Mouse (Mus musculus) liver, embryonic 11.5 days (tissue): ENCODE measurements around the gene Ccdc85c. TPM values are rescaled to one million over a fixed set of nuclear protein-coding genes. Genes with fewer than 3 reads are reported as not detected.

Experiments used
- ATAC-seq: fragments of 200-750 bp; cut with Nextera tagmentation; replicated peaks from 2 replicates; pipeline ENCODE4 v1.8.0; 2017; ENCODE audit warnings: moderate number of reproducible peaks, mild to moderate bottlenecking, moderate TSS enrichment, moderate library complexity; ENCODE audit not compliant: low FRiP score
- DNase-seq: peaks from one replicate; pipeline ENCODE4 v3.0.0-alpha.2; 2017; ENCODE audit warnings: low spot score
- H3K27ac ChIP-seq: fragments of 300-500 bp; sonication (generic); 2 replicates; pipeline ENCODE4 v1.5.1; 2014; ENCODE audit warnings: mild to moderate bottlenecking, low read depth, low read length, control low read depth
- H3K27me3 ChIP-seq: fragments of 300-500 bp; sonication (generic); replicated peaks from 2 replicates; pipeline ENCODE4 v1.6.1; 2014; ENCODE audit warnings: low read length, mixed read lengths; ENCODE audit not compliant: control insufficient read depth, insufficient read depth
- H3K36me3 ChIP-seq: fragments of 300-500 bp; sonication (generic); 2 replicates; pipeline ENCODE4 v1.6.1; 2014; ENCODE audit warnings: mild to moderate bottlenecking, low read length, moderate library complexity, mixed read lengths; ENCODE audit not compliant: control insufficient read depth, insufficient read depth
- H3K4me1 ChIP-seq: fragments of 300-500 bp; sonication (generic); replicated peaks from 2 replicates; pipeline ENCODE4 v1.6.1; 2014; ENCODE audit warnings: low read length, mixed read lengths; ENCODE audit not compliant: control insufficient read depth, insufficient read depth
- H3K4me2 ChIP-seq: fragments of 300-500 bp; sonication (generic); 2 replicates; pipeline ENCODE4 v1.6.1; 2014; ENCODE audit warnings: mild to moderate bottlenecking, control low read depth, moderate library complexity
- H3K4me3 ChIP-seq: fragments of 300-500 bp; sonication (generic); 2 replicates; pipeline ENCODE4 v1.5.1; 2014; ENCODE audit warnings: low read depth, low read length, control low read depth
- H3K9ac ChIP-seq: fragments of 300-500 bp; sonication (generic); 2 replicates; pipeline ENCODE4 v1.6.1; 2014; ENCODE audit warnings: low read depth, low read length, control low read depth
- H3K9me3 ChIP-seq: fragments of 300-500 bp; sonication (generic); 2 replicates; pipeline ENCODE4 v1.6.1; 2016; ENCODE audit warnings: low read length, inconsistent platforms, mixed read lengths; ENCODE audit not compliant: control insufficient read depth
- WGBS: fragments of 180-500 bp; shearing (Covaris S2); extraction: QIAGEN DNeasy Blood & Tissue Kit; methylation state at CpG from one replicate; pipeline ENCODE4 v1.1.7; 2014; 5-methylcytosine and 5-hydroxymethylcytosine counted together
- polyA plus RNA-seq: library from polyadenylated mRNA; unstranded; fragments of >200 nt; fragmentation: Nextera tagmentation; extraction: Ambion mirVana; gene quantifications from 2 replicates; pipeline ENCODE4 v1.2.1, GENCODE M21; 2014

Gene Ccdc85c
- polyA plus RNA-seq, 1 experiment from 2014 or later: 7.4 TPM

DNA sequence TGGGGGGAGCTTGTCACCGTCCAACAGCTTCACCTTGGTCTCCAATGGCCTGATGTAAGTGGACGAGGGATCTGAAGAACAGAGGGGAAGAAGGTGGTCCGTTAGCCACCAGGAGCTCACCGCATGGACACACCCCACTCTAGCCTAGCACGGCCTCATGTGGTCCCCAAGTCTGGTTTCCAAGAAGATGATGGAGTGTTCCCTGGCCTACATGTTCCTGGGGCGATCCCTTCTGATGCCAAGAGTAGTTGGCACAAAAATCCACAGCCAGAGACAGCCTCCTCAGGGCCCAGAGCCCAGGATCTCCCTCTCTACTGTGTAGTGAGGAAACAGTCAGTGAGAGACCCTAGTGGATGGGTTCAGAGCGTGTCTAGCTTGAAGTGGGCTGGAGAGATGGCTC lies 53.5 kb downstream of the Ccdc85c start:
- DNase-seq: no peak
- H3K9me3 ChIP-seq: no peaks in the 10 kb centered on the region
- no peak overlapping the region for H3K9ac ChIP-seq
- no peaks in the 10 kb centered on the region for H3K27me3 ChIP-seq
- no peak overlapping the region for H3K27ac ChIP-seq
- no peak overlapping the region for H3K4me2 ChIP-seq
- H3K4me3 ChIP-seq: no peak overlapping the region
- 85% methylated on average over 7 of the region's 7 CpGs for WGBS
- no peaks in the 10 kb centered on the region for H3K36me3 ChIP-seq
- H3K4me1 ChIP-seq: peaks cover 13% of the 10 kb centered on the region
- no peak for ATAC-seq

GRCm38 (mm10) chr12:108221206-108221605 lies 54.0 kb downstream of the Ccdc85c start:
- H3K9ac ChIP-seq: no peak overlapping the region
- H3K4me3 ChIP-seq: no peak overlapping the region
- no peak for ATAC-seq
- no peak overlapping the region for H3K27ac ChIP-seq
- peaks cover 13% of the 10 kb centered on the region for H3K4me1 ChIP-seq
- H3K36me3 ChIP-seq: no peaks in the 10 kb centered on the region
- no peaks in the 10 kb centered on the region for H3K9me3 ChIP-seq
- 62% methylated on average over 10 of the region's 10 CpGs for WGBS
- DNase-seq: no peak
- no peak overlapping the region for H3K4me2 ChIP-seq
- no peaks in the 10 kb centered on the region for H3K27me3 ChIP-seq

GRCm38 (mm10) chr12:108220621-108221020 lies 54.6 kb downstream of the Ccdc85c start:
- Histone ChIP-seq H3K36me3 (no peaks in the 10 kb centered on the region), H3K9ac (no peak overlapping the region), H3K4me3 (no peak overlapping the region), H3K27ac (no peak overlapping the region), H3K9me3 (no peaks in the 10 kb centered on the region), H3K4me1 (peaks cover 13% of the 10 kb centered on the region), H3K4me2 (no peak overlapping the region), H3K27me3 (no peaks in the 10 kb centered on the region)
- DNase-seq (no peak), ATAC-seq (no peak)
- WGBS: 74% methylated on average over 12 of the region's 12 CpGs

- Histone ChIP-seq H3K4me1 (peaks cover 13% of the 10 kb centered on the region), H3K27me3 (no peaks in the 10 kb centered on the region), H3K4me3 (no peak overlapping the region), H3K9me3 (no peaks in the 10 kb centered on the region), H3K9ac (no peak overlapping the region), H3K36me3 (no peaks in the 10 kb centered on the region), H3K27ac (peak overlapping the region; percentile 28; the same call in 1 of the 2 replicates), H3K4me2 (no peak overlapping the region)
- WGBS: 82% methylated on average over 21 of the region's 21 CpGs
- ATAC-seq: no peak
- no peak for DNase-seq
Observed at GRCm38 (mm10) chr12:108219825-108220616, 55.2 kb downstream of the Ccdc85c start.

DNA sequence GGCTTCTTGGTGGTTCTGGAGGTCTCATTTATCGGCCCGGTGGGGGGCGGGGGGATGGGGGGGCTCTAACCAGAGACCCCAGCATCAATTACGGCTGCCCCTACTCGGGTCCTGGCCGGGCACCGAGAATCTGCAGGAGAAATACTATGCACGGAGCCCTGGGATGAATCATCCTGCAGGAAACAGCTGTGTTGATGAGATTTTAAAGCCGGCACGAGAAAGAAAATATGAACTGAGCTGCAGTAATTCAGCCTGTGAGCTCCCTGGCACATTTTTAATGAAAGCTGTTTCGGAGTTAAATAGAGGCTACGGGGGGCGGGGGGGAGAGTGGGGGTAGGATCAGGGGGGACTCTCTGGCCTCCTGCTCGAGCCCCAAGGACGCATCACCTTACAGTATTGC lies 56.1 kb downstream of the Ccdc85c start:
- 67% methylated on average over 15 of the region's 15 CpGs for WGBS
- H3K9ac ChIP-seq: no peak overlapping the region
- H3K27ac ChIP-seq: no peak overlapping the region; the same call in 1 of the 2 replicates
- ATAC-seq (no peak), DNase-seq (no peak)
- no peak overlapping the region for H3K4me2 ChIP-seq
- H3K4me3 ChIP-seq: no peak overlapping the region
- no peaks in the 10 kb centered on the region for H3K27me3 ChIP-seq
- H3K4me1 ChIP-seq: peaks cover 17% of the 10 kb centered on the region
- no peaks in the 10 kb centered on the region for H3K36me3 ChIP-seq
- H3K9me3 ChIP-seq: no peaks in the 10 kb centered on the region

DNA sequence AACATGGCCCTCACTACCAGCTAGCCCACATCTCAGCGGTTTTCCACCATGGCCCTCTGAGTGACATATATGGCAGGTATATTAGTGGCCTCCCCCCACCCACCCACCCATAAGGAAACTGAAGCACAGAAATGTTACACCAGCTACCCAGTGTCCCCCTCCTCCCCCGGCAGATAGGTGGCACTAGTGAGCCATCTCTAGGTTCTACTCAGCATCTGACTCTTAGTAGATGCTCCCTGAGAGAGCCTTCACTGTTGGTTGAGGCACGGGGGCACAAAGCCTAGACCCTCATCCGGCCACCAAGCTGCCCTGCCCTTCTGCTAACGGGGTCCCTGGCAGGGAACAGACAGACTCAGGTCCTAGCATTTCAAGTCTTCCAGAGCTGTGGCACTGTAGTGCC lies 57.7 kb downstream of the Ccdc85c start:
- no peak for DNase-seq
- Histone ChIP-seq H3K9ac (no peak overlapping the region), H3K9me3 (no peaks in the 10 kb centered on the region), H3K4me1 (peaks cover 24% of the 10 kb centered on the region), H3K36me3 (no peaks in the 10 kb centered on the region), H3K27ac (no peak overlapping the region), H3K4me3 (no peak overlapping the region), H3K4me2 (no peak overlapping the region), H3K27me3 (no peaks in the 10 kb centered on the region)
- WGBS: 50% methylated on average over 5 of the region's 5 CpGs
- 0 out of 2 replicates have a peak, but pooled peaks have one; percentile 36 for ATAC-seq

GRCm38 (mm10) chr12:108216611-108217370 lies 58.4 kb downstream of the Ccdc85c start:
- Histone ChIP-seq H3K4me2 (no peak overlapping the region), H3K9ac (no peak overlapping the region), H3K36me3 (no peaks in the 10 kb centered on the region), H3K27me3 (no peaks in the 10 kb centered on the region), H3K4me3 (no peak overlapping the region), H3K9me3 (no peaks in the 10 kb centered on the region), H3K4me1 (peaks cover 30% of the 10 kb centered on the region), H3K27ac (no peak overlapping the region)
- 79% methylated on average over 11 of the region's 11 CpGs for WGBS
- DNase-seq (no peak), ATAC-seq (no peak)

- Histone ChIP-seq H3K36me3 (no peaks in the 10 kb centered on the region), H3K4me1 (peaks cover 32% of the 10 kb centered on the region), H3K27me3 (no peaks in the 10 kb centered on the region), H3K9me3 (no peaks in the 10 kb centered on the region), H3K9ac (no peak overlapping the region), H3K4me2 (no peak overlapping the region), H3K4me3 (no peak overlapping the region), H3K27ac (no peak overlapping the region)
- ATAC-seq (no peak), DNase-seq (no peak)
- WGBS: 58% methylated on average over 8 of the region's 8 CpGs
Observed at GRCm38 (mm10) chr12:108215090-108215489, 60.1 kb downstream of the Ccdc85c start.
